26 mouse cellular contexts compared by ENCODE assay signal in the genomic region with DNA sequence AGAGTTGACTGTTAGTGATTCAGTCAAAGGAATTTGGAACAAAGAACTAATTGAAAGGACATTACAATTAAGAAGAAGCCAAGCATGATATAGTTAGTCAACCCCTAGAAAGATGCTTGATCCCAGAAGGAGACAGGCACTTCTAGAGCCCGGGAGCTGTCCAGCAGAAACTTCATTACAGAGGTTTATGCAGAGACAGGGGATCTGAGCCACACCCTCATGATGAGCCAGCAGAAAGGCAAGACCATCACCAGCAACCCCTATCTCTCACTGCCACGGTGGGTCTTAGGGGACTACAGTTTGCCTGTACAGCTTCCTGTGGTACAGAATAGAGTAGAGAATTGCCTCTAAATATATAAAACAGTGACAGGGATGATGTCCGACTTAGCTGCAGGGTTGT.
DNase-seq lines count a peak whose midpoint lies in the region; ATAC-seq and TF ChIP-seq lines count a peak whose summit lies in the region.
"Had no signal": no experiment of that assay in that cellular context is flagged by ENCODE, and none has a peak within 500 bp of the region (broad histone marks: within the 10 kb centered on the region; RNA-seq: fewer than 3 reads in every experiment).

No protein-coding gene starts in this region.

- no peaks in the 10 kb centered on the region for H3K4me1 ChIP-seq in kidney, postnatal 0 days (replicated peaks; ENCODE audit: insufficient read depth, low read length)
- H3K4me1 ChIP-seq: forebrain, embryonic 13.5 days; heart, embryonic 12.5 days; lung, embryonic 15.5 days; midbrain, embryonic 12.5 days; neural tube, embryonic 12.5 days; stomach, embryonic 15.5 days had no signal

- ATAC-seq in kidney, postnatal 0 days (replicated peaks; ENCODE audit: low FRiP score, low read depth), result no peak
- peak; percentile 76 for ATAC-seq in megakaryocyte-erythroid progenitor cell, adult 5-6 weeks (replicated peaks; ENCODE audit: low FRiP score, low TSS enrichment, poor library complexity, severe bottlenecking)
- ATAC-seq: forebrain, embryonic 13.5 days had no signal

- H3K27me3 ChIP-seq in kidney, postnatal 0 days (ENCODE audit: insufficient read depth, low read length), result no peaks in the 10 kb centered on the region
- H3K27me3 ChIP-seq: forebrain, embryonic 13.5 days; heart, embryonic 12.5 days; lung, embryonic 15.5 days; midbrain, embryonic 12.5 days; neural tube, embryonic 12.5 days; stomach, embryonic 15.5 days had no signal

- H3K4me2 ChIP-seq in kidney, postnatal 0 days (ENCODE audit: low read length), result no peak overlapping the region
- H3K4me2 ChIP-seq: forebrain, embryonic 13.5 days; heart, embryonic 12.5 days; hindbrain, embryonic 14.5 days; lung, embryonic 15.5 days; midbrain, embryonic 12.5 days; neural tube, embryonic 12.5 days; stomach, embryonic 15.5 days had no signal

- DNase-seq in embryo, embryonic 10.5 days (ENCODE audit: low spot score), result peak; percentile 7
- no peak for DNase-seq in embryo, embryonic 10 days (ENCODE audit: low spot score)
- DNase-seq in kidney, postnatal 0 days (ENCODE audit: low spot score), result peak; percentile 4
- no peak for DNase-seq in kidney, adult 9 months
- peak; percentile 38 for DNase-seq in NIH3T3 (ENCODE audit: low read depth)
- no peak for DNase-seq in right cerebral cortex, postnatal 36 days (ENCODE audit: low spot score in 2 of 2)
- no peak for DNase-seq in urinary bladder, postnatal 36 days (ENCODE audit: low spot score in 2 of 2)
- DNase-seq: adrenal gland, postnatal 14 days; cerebellum, adult 18-20 months; cerebellum, postnatal 10 days; gastrocnemius, postnatal 25 days; heart, adult 18-20 months; heart, postnatal 4 days; kidney, adult 18-20 months; liver; right cerebral cortex, postnatal 14 days had no signal

- no peaks in the 10 kb centered on the region for H3K36me3 ChIP-seq in kidney, postnatal 0 days (ENCODE audit: insufficient read depth, low read length)
- H3K36me3 ChIP-seq: heart, embryonic 12.5 days; lung, embryonic 15.5 days; midbrain, embryonic 12.5 days; neural tube, embryonic 12.5 days; stomach, embryonic 15.5 days had no signal

- H3K27ac ChIP-seq in kidney, postnatal 0 days, result no peak overlapping the region
- H3K27ac ChIP-seq: forebrain, embryonic 13.5 days; hindbrain, embryonic 14.5 days; liver, embryonic 14.5 days; lung, embryonic 15.5 days; midbrain, embryonic 12.5 days; neural tube, embryonic 12.5 days; stomach, embryonic 15.5 days had no signal

- H3K4me3 ChIP-seq in kidney, postnatal 0 days (replicated peaks; ENCODE audit: low read depth, low read length), result no peak overlapping the region
- H3K4me3 ChIP-seq: forebrain, embryonic 13.5 days; heart, embryonic 12.5 days; lung, embryonic 15.5 days; midbrain, embryonic 12.5 days; myocyte; neural tube, embryonic 12.5 days; stomach, embryonic 15.5 days had no signal

- H3K9ac ChIP-seq in kidney, postnatal 0 days (ENCODE audit: low read depth, low read length), result no peak overlapping the region
- H3K9ac ChIP-seq: forebrain, embryonic 13.5 days; heart, embryonic 12.5 days; hindbrain, embryonic 14.5 days; liver, embryonic 14.5 days; lung, embryonic 15.5 days; midbrain, embryonic 12.5 days; neural tube, embryonic 12.5 days; stomach, embryonic 15.5 days had no signal

- H3K9me3 ChIP-seq in kidney, postnatal 0 days (replicated peaks; ENCODE audit: low read length), result no peaks in the 10 kb centered on the region
- H3K9me3 ChIP-seq: forebrain, embryonic 13.5 days; heart, embryonic 12.5 days; lung, embryonic 15.5 days; midbrain, embryonic 12.5 days; neural tube, embryonic 12.5 days; stomach, embryonic 15.5 days had no signal

- TF ChIP-seq CTCF in kidney, postnatal 0 days (IDR thresholded peaks at IDR 0.05; ENCODE audit: low read depth), result no peak

- 73% methylated on average over 3 of the region's 3 CpGs for WGBS in kidney, postnatal 0 days

Comparison
In these comparisons a context has a peak if more than half of its experiments do, and no peak if none do; other contexts are left out.
1. DNase-seq: peak in embryo, embryonic 10.5 days (single experiment), kidney, postnatal 0 days (single experiment) and NIH3T3 (single experiment); none in embryo, embryonic 10 days (single experiment), kidney, adult 9 months (single experiment), right cerebral cortex, postnatal 36 days (0 of 2) and urinary bladder, postnatal 36 days (0 of 2).